In genomic region chr1:86912481-86912880, GRCm38 (mm10) we compare ENCODE assay signal across 34 mouse cellular contexts.
"Had no signal": no experiment of that assay in that cellular context is flagged by ENCODE, and none has a peak within 500 bp of the region (broad histone marks: within the 10 kb centered on the region; RNA-seq: fewer than 3 reads in every experiment).

No protein-coding gene starts in this region.

- H3K27ac ChIP-seq: heart, embryonic 13.5 days; heart, embryonic 15.5 days; hindbrain, embryonic 10.5 days; hindbrain, embryonic 12.5 days; hindbrain, embryonic 13.5 days; hindbrain, embryonic 15.5 days; hindbrain, postnatal 0 days; intestine, embryonic 15.5 days; kidney, embryonic 15.5 days; kidney, postnatal 0 days; layer of hippocampus, adult 2 months; left cerebral cortex, adult 2 months had no signal

- H3K36me3 ChIP-seq: heart, embryonic 12.5 days; heart, embryonic 13.5 days; heart, embryonic 15.5 days; hindbrain, embryonic 10.5 days; hindbrain, embryonic 12.5 days; hindbrain, embryonic 13.5 days; hindbrain, embryonic 15.5 days; intestine, embryonic 15.5 days; kidney, embryonic 15.5 days had no signal

- H3K4me1 ChIP-seq: hindbrain, embryonic 12.5 days; hindbrain, embryonic 13.5 days; hindbrain, embryonic 15.5 days; intestine, embryonic 15.5 days; kidney, embryonic 15.5 days had no signal

- DNase-seq: heart, postnatal 10 days; heart, postnatal 14 days; heart, postnatal 36 days; heart, postnatal 4 days; kidney, adult 11 months; kidney, adult 18-20 months; kidney, adult 2 months; kidney, adult 8-10 months; kidney, adult 9 months; kidney, postnatal 10 days; kidney, postnatal 14 days; kidney, postnatal 25 days; kidney, postnatal 36 days; kidney, postnatal 4 days; layer of hippocampus, adult 9-11 months; layer of hippocampus, postnatal 36 days had no signal

- ATAC-seq: hindbrain, embryonic 16.5 days; hindbrain, postnatal 0 days; inflammation-experienced regulatory T-cells, adult 6 months; intestine, embryonic 15.5 days; intestine, embryonic 16.5 days; intestine, postnatal 0 days had no signal

- H3K27me3 ChIP-seq: heart, embryonic 12.5 days; heart, embryonic 13.5 days; heart, embryonic 15.5 days; hindbrain, embryonic 12.5 days; hindbrain, embryonic 13.5 days; hindbrain, embryonic 15.5 days; intestine, embryonic 15.5 days; kidney, embryonic 15.5 days had no signal

- H3K4me2 ChIP-seq: heart, embryonic 11.5 days; heart, embryonic 12.5 days; heart, embryonic 13.5 days; heart, embryonic 15.5 days; hindbrain, embryonic 12.5 days; hindbrain, embryonic 13.5 days; hindbrain, embryonic 15.5 days; intestine, embryonic 15.5 days; kidney, embryonic 15.5 days had no signal

- H3K4me3 ChIP-seq: heart, embryonic 12.5 days; heart, embryonic 13.5 days; heart, embryonic 15.5 days; hindbrain, embryonic 10.5 days; hindbrain, embryonic 12.5 days; hindbrain, embryonic 13.5 days; hindbrain, embryonic 15.5 days; intestine, embryonic 15.5 days; kidney, embryonic 15.5 days; layer of hippocampus, adult 2 months; left cerebral cortex, adult 2 months had no signal

- H3K9ac ChIP-seq: heart, embryonic 12.5 days; heart, embryonic 13.5 days; heart, embryonic 15.5 days; hindbrain, embryonic 12.5 days; hindbrain, embryonic 13.5 days; hindbrain, embryonic 15.5 days; intestine, embryonic 15.5 days; kidney, embryonic 15.5 days had no signal

- H3K9me3 ChIP-seq: heart, embryonic 12.5 days; heart, embryonic 13.5 days; heart, embryonic 15.5 days; hindbrain, embryonic 10.5 days; hindbrain, embryonic 12.5 days; hindbrain, embryonic 13.5 days; hindbrain, embryonic 15.5 days; intestine, embryonic 15.5 days; kidney, embryonic 15.5 days had no signal
